Mouse (Mus musculus): ENCODE measurements around the gene Coa4.
A peak's percentile ranks its signal among the peaks of the same experiment; 100 is the strongest.

The Coa4 gene

GRCm38 (mm10) chr7:100504740-100505487, 32.0 kb upstream of the Coa4 start:
- no peak for DNase-seq

- no peak for DNase-seq
Measured at GRCm38 (mm10) chr7:100506494-100506893, 30.4 kb upstream of the Coa4 start.

GRCm38 (mm10) chr7:100508670-100509069, 28.2 kb upstream of the Coa4 start:
- DNase-seq = no peak

DNA sequence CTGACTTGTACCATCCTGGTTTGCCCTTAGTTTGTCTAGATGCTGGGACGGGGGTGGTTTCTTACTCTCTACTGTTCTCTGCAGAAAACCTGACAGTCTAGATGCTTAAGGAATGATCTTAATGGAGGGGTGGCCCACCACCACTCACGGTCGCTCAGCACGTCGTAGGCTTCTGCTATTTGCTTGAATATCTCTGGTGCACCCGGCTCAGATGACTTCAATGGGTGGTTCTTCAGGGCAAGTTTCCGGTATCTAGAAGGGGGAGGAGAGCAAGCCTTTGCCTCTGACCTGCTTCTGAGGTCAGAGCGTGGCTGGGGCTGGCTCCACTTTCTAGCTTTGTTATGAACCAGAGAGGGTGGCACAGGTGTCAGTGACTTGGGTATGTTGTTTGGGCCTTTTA, 25.3 kb upstream of the Coa4 start:
- no peak for DNase-seq

DNA sequence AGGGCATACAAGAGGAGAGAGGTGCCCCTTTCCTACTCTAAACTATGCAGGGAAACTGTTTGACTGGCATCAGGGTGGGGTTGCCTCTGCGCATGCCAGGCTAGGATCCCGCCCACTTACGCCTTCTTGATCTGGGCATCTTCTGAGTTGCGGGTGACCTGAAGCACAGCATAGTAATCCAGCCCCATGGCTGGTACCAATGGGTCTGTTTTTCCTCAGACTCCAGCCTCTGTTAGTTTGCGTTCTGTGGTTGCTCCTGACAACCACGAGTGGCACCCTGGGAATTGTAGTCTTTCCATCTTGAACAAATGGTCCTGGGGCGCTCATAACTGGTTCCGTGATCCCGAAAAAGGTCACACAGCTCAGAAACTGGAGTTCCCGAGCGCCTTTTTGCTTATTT, 22.3 kb upstream of the Coa4 start, which contains the start of gene Dnajb13:
TSS of gene Dnajb13 (minus strand) at position 388 of the 400 bp plus-strand sequence.
- DNase-seq = no peak

DNA sequence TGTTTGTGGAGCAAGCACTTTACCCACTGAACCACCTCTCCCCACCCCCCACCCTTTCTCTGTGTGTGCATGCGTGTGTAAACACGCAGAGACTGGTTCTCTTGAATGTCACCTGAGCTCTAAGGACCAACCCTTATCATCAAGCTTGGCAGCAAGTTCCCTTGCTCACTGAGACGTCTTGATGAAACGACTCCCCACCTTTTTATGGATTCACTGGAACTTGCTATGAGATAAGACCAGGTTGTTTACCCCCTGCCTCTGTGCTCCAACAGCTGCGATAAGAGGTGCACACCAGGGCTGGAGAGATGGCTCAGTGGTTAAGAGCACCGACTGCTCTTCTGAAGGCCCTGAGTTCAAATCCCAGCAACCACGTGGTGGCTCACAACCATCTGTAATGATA, 16.7 kb upstream of the Coa4 start:
- DNase-seq = no peak

GRCm38 (mm10) chr7:100520663-100521285, 16.1 kb upstream of the Coa4 start:
- peak; percentile 56 to 77 for DNase-seq

DNA sequence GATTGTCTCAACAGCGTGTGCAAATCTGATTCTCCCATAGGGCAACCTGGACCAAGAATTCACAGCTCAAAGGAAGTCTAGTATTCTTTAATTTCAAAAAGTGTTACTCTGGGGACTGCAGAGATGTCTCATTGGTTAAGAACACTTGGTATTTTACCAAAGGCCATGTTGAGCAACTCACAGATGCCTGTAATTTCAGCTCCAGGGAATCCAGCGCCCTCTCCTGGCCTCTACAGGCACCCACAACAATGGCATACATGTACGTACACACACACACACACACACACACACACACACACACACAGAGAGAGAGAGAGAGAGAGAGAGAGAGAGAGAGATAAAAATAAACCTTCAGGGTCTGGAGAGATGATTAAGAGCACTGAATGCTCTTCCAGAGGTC, 14.6 kb upstream of the Coa4 start:
- no peak for DNase-seq

GRCm38 (mm10) chr7:100524669-100525068, 12.2 kb upstream of the Coa4 start:
- no peak for DNase-seq

DNA sequence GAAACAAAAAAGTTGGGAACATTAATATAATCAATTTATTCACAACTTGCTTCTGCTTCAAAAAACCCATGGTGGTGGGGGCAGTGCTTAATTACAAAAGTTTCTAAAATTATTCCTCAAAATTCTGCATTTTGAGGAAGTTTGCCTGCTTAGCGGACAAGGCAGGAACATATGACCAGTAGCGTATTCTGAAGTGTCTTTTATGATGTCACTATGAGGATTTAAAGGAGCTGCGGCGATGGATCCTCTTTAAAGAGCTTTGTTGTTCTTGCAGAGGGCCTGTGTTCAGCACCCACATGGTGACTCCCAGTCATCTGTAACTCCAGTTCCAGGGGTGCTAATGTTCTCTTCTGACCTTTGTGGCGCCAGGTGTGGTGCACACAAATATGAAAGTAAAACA, 6.1 kb upstream of the Coa4 start:
- DNase-seq = no peak

GRCm38 (mm10) chr7:100533503-100533902, 3.4 kb upstream of the Coa4 start:
- DNase-seq = no peak

DNA sequence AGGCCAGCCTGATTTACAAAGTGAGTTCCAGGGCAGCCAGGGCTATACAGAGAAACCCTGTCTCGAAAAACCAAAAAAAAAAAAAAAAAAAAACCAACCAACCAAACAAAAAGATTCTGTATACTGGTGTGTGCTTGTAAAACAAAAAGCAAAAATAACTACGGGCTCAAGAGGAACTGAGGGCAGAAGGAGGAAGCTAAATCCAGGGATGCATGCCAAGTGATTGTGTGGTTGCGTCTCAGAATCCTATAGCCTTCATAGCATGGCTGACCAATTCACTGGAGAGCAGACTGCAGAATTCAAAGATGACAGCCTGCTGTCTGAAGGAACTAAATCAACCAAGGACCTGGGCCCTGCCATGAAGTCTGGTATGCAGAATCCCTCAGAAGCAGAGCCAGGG, 2.7 kb upstream of the Coa4 start:
- DNase-seq = no peak

GRCm38 (mm10) chr7:100535831-100536230, 1.0 kb upstream of the Coa4 start:
- no peak for DNase-seq

GRCm38 (mm10) chr7:100537519-100537902, 640 bp downstream of the Coa4 start:
- peak in 1 of 2 experiments; percentile 26 for DNase-seq

DNA sequence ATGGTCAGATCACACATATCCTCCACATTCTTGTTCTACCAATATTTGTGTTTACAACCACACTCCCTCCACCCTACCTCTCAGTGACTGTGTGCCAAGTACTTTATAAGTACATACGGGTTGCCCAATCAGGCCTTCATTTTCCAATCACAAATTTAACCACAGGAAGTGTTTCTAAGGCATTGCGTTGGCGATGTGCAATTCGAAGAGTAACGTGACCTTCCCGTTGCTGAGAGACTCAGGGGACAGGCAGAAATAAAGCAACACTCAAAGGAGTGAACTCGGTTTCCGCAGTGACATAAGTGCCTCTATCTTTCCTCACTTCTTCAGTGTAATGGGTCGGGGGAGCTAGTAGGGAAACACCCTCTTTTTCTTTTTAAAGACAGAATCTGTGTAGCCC, 2.6 kb downstream of the Coa4 start:
- DNase-seq = no peak

DNA sequence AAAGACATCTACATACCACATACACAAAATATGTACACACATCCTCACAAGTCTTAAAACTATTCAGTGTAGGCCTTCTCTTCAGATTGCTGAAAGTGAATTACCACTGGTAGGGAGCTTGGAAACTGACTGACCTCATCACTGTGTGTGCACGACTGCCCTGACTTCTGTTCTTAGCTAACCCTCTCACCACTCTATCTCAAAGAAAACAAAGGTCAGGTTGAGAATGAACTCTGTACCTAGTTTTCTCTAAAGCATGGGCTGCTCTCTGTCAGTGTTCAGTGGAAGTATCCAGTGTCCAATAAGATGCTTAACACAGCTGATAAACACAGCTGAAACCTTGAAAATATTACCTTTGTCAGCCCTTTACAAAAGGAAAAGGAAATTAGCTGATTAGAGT, 7.6 kb downstream of the Coa4 start:
- peak in 1 of 2 experiments; percentile 18 for DNase-seq

DNA sequence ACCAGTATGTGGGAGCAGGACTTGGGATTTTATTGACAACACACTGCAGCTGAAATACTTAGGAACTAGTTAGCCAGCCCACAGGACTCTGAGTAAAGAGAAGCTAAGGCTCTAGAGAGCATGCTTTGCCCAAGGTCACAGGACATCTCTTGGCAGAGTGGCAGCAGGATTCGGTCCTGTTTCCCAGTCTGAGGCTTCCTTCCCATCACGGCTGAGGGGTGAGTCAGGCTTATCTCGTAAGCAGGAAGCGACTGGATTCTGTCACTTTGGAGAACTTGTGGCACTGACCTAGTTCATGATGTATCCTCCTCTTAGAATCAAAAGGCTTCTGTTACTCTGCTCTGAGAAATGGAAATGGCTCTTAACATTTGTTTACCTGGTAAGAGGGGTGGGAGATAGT, 10.8 kb downstream of the Coa4 start:
- no peak for DNase-seq

- DNase-seq = no peak
Measured at GRCm38 (mm10) chr7:100549796-100550195, 12.9 kb downstream of the Coa4 start.

DNA sequence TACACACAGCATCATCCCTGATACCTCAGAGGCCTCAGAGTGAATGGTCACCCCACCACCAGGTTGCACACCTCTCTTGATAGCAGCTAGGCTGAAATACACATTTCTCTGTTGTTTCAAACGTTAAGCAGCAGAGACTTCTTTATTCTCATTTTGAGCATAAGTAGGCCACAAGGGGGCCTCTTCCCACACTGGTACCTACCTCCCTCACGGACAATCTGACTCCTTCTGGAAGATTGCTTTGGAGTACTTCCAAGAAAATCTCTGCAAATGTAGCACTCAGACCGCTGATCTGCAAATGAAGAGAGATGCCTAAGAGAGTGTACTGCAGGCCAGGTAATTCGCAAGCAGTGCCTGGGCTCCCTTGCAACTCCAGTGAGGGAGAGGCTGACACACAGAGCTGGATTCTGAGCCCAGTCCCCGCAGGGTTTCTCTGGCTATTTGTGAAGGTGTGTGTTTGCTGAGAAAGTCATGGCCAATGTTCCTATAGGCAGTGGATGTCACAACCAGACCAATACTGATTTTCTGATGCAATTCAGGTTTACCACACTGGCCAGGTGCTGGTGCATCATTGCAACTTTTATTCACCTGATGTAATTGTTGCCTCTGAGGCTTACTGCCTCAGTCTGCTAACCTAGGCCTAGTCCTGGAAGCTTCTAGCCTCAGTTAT, 13.6 kb downstream of the Coa4 start:
- DNase-seq = peak; percentile 11 to 41

GRCm38 (mm10) chr7:100554939-100555338, 18.1 kb downstream of the Coa4 start:
- DNase-seq = no peak

- DNase-seq = no peak
Measured at GRCm38 (mm10) chr7:100555431-100555951, 18.6 kb downstream of the Coa4 start.

DNA sequence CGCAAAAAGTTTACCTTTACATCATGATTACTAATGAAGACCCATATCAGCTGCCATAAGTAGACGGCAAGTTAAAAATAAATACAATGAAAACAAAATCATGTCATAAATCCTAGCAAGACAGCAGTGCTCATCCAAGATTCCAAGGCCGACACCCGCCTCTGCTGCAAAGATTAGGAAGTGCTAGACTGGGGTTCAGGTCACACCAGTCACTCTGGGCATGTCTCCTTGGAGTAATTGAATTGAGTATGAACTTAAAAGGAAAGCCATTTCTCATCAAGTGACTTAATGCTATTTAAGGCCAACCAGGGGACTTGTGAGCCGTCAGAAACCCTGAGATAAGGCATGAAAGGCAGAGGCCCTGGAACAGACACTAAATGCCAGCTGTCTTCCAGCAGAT, 20.4 kb downstream of the Coa4 start:
- DNase-seq = no peak

GRCm38 (mm10) chr7:100559331-100559730, 22.5 kb downstream of the Coa4 start:
- DNase-seq = no peak
